Mouse (Mus musculus) heart, embryonic 10.5 days (tissue): ENCODE measurements at regions not wholly inside any gene's neighbourhood (a gene's known extent, or its start where the extent isn't known, plus 50 kb on each side); places are given as distances from the start of the nearest gene placed in this dataset.
A peak's percentile ranks its signal among the peaks of the same experiment; 100 is the strongest.

Experiments used
- DNase-seq: peaks from one replicate; pipeline ENCODE4 v3.0.0-alpha.2; 2017; ENCODE audit warnings: low spot score
- H3K27ac ChIP-seq: fragments of 300-500 bp; sonication (generic); 2 replicates; pipeline ENCODE4 v1.5.1; 2016; ENCODE audit warnings: mild to moderate bottlenecking
- H3K27me3 ChIP-seq: fragments of 300-500 bp; sonication (generic); 2 replicates; pipeline ENCODE4 v1.6.1; 2016; ENCODE audit warnings: mild to moderate bottlenecking; ENCODE audit not compliant: poor library complexity, insufficient read depth, severe bottlenecking
- H3K36me3 ChIP-seq: fragments of 300-500 bp; sonication (generic); 2 replicates; pipeline ENCODE4 v1.6.1; 2016; ENCODE audit warnings: mild to moderate bottlenecking, moderate library complexity
- H3K4me1 ChIP-seq: fragments of 300-500 bp; sonication (generic); 2 replicates; pipeline ENCODE4 v1.6.1; 2016; ENCODE audit warnings: mild to moderate bottlenecking
- H3K4me3 ChIP-seq: fragments of 300-500 bp; sonication (generic); 2 replicates; pipeline ENCODE4 v1.5.1; 2016; ENCODE audit warnings: mild to moderate bottlenecking, moderate library complexity
- H3K9me3 ChIP-seq: fragments of 300-500 bp; sonication (generic); 2 replicates; pipeline ENCODE4 v1.6.1; 2016; ENCODE audit warnings: mild to moderate bottlenecking, moderate library complexity
- WGBS: fragments of 180-500 bp; shearing (Covaris S2); methylation state at CpG from one replicate; pipeline ENCODE4 v1.1.7; 2016; 5-methylcytosine and 5-hydroxymethylcytosine counted together

DNA sequence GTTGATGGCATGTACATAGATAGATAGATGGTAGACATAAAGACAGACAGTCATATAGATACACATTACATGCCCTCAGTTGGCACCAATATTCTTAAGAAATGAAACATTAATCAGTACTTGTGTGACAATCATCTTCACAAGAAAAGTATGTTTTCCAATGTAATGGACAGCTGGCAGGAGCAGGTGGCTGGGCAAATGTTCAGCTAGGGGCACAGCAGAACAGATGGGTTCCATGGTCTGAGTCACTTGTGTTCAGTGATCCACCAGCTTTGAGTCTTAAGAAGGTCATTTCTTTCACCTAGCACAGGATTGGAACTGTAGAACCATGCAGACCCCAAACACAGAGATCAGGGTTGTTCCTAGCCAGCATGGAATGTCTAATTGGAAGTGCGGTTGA, 2631.2 kb upstream of the 5930422O12Rik start:
- Histone ChIP-seq H3K36me3 (no peaks in the 10 kb centered on the region), H3K27ac (no peak overlapping the region), H3K27me3 (no peaks in the 10 kb centered on the region), H3K4me3 (no peak overlapping the region), H3K4me1 (no peaks in the 10 kb centered on the region), H3K9me3 (no peaks in the 10 kb centered on the region)
- 100% methylated on average over 1 of the region's 1 CpGs for WGBS
- no peak for DNase-seq

DNA sequence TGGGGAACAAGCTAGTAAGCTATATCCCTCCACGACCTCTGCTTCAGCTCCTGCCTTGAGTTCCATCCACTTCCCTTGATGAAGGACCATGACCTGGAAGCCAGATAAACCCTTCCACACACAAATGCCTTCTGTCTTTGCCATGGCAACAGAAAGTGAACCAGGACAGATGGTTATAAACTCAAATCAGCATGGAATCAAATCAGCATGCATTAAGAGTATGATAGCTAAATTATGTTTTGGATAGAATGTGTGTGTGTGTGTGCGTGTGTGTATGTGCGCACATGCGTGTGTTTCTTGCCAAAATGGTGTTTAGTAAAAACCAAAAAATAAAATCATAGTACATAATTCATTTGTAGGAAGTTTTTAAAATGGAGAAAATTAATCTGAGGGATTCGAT, 2611.5 kb upstream of the 5930422O12Rik start:
- Histone ChIP-seq H3K27ac (no peak overlapping the region), H3K9me3 (no peaks in the 10 kb centered on the region), H3K36me3 (no peaks in the 10 kb centered on the region), H3K4me3 (no peak overlapping the region), H3K4me1 (peaks cover 10% of the 10 kb centered on the region), H3K27me3 (no peaks in the 10 kb centered on the region)
- 92% methylated on average over 5 of the region's 5 CpGs for WGBS
- no peak for DNase-seq

DNA sequence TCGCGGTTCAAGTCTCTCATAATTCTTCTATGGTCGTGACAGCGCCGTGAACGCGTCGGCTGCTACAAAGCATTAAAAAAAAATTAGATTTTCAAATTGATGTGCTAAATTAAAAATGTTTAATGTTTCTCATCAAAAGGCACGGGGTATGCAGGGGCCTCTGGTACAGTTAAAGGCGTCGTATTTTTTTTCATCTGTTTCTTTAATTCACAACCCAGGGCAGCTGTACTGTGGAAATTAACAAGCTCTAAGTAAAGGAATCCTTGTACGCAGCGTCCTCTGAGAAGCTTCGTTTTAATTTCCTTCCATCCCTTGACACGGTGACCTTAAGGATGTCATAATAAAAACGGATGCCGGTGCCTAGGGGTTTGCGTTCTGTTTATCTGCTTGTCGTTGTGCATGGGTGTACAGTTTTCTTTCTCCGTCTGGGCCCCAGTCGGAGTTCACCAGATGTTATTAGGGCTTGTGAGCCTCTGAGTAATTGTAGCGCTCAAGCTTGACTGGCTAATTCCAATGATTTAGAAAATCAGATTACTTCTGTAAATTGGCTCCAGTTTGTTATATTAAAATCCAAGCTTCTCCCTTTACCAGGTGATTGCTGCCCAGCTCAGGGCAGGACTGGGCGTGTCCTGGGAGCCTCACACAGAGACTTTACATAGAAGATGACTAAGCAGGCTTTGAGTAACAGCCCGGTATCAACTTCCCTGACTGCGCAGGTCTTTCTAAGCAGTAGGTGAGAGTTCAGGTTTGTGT, 2605.5 kb upstream of the 5930422O12Rik start:
- Histone ChIP-seq H3K9me3 (no peaks in the 10 kb centered on the region), H3K27me3 (no peaks in the 10 kb centered on the region), H3K4me3 (no peak overlapping the region), H3K4me1 (peaks cover 13% of the 10 kb centered on the region), H3K36me3 (no peaks in the 10 kb centered on the region), H3K27ac (no peak overlapping the region)
- WGBS = 86% methylated on average over 25 of the region's 25 CpGs
- no peak for DNase-seq

DNA sequence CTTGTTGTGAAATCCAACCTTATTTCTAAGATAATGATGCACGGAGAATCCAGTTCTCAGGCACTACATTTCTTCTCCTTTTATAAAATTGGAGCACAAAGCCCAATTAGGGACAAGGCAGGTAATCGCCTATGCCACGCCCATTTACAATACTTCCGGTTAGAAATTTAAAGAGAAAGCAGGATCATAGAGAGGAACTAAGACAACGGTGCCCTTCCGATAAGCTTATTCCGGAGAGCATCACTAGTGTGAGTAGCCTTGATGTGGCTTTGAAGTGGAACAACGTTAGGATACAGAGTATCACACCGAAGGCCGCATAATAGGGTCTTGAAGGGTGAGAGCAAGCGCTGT, 2604.9 kb upstream of the 5930422O12Rik start:
- DNase-seq = no peak
- Histone ChIP-seq H3K36me3 (no peaks in the 10 kb centered on the region), H3K27ac (no peak overlapping the region), H3K9me3 (no peaks in the 10 kb centered on the region), H3K4me1 (peaks cover 13% of the 10 kb centered on the region), H3K27me3 (no peaks in the 10 kb centered on the region), H3K4me3 (no peak overlapping the region)
- WGBS = 92% methylated on average over 11 of the region's 11 CpGs

DNA sequence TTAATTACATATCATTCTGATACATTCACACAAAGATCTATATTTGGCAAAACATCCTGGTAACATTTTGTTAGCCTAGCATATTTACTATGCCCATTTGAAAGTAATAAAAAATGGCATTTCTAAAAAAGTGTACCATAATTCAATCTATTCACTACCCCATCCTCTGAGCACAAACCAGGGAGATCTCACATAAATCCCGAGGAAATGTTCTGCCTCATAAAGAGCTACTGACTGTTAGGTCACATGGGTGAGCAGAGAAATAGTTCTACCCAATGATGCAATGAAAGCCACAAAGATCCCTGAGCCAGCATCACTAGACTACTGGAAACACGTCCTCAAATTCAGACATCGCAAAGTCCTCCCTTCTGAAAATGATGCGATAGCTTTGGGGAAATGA, 2602.5 kb upstream of the 5930422O12Rik start:
- no peak overlapping the region for H3K4me3 ChIP-seq
- DNase-seq = no peak
- H3K27me3 ChIP-seq = no peaks in the 10 kb centered on the region
- no peaks in the 10 kb centered on the region for H3K36me3 ChIP-seq
- WGBS = 88% methylated on average over 4 of the region's 4 CpGs
- no peaks in the 10 kb centered on the region for H3K9me3 ChIP-seq
- peaks cover 12% of the 10 kb centered on the region for H3K4me1 ChIP-seq
- H3K27ac ChIP-seq = no peak overlapping the region

DNA sequence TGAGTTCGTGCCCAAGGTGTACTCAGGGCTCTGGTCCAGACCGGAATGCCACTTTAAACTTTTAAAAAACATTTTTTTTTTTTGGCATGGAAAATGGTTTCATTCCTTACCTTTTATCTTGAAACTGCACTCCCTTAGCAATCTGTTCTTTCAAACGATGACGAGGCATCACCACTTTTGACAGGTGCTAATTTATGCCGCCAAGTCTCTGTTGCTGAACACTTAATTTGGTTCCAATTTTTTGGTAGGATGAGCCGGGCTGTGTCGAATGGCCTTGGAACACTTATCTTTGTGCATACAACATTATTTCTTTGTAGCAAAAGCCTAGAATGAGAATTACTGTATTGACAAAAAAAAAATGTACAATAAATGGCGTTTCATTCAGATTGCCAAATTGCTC, 2590.5 kb upstream of the 5930422O12Rik start:
- Histone ChIP-seq H3K9me3 (no peaks in the 10 kb centered on the region), H3K36me3 (no peaks in the 10 kb centered on the region), H3K27ac (no peak overlapping the region), H3K4me1 (no peaks in the 10 kb centered on the region), H3K4me3 (no peak overlapping the region), H3K27me3 (no peaks in the 10 kb centered on the region)
- DNase-seq = no peak
- WGBS = 83% methylated on average over 8 of the region's 8 CpGs

DNA sequence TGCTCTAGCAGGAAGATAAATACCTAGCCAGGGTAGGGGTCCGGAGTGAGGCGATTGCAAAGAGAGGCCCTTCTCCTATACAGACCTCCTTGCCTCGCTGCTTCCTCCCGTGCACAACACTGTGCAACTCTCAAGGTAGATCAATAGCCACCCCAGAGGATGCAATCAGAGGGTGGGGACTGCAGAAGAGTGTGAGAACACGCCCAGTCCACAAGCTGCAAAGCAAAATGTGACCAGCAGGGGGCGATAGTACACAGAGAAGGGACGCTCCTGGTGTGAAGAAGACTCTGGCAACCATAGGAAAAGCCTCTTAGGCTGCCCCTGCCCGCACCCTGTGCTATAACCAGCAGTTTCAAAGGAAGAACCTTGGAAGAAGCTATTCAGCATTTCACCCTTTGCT, 2588.4 kb upstream of the 5930422O12Rik start:
- Histone ChIP-seq H3K4me1 (no peaks in the 10 kb centered on the region), H3K36me3 (no peaks in the 10 kb centered on the region), H3K4me3 (no peak overlapping the region), H3K27ac (no peak overlapping the region), H3K9me3 (no peaks in the 10 kb centered on the region), H3K27me3 (no peaks in the 10 kb centered on the region)
- peak; percentile 79 for DNase-seq
- WGBS = 40% methylated on average over 8 of the region's 8 CpGs

DNA sequence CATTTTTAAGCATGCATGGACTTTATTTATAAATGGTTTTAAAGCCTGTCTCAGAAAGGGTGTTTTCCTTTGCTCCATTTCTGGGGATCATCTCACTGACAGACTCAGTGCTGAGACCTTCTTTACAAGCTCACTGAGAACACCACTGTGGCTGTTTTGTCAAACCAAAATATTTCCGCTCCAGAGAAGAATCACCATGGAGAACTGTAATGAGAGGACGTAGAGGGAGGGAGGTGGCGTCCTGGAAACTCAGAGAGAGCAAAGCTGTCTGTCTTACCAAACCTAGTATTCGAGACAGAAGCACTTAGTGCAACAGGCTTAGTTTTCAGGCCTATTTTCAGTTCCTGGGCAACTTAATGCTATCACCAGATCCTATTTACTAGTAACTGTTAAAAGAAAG, 2565.5 kb upstream of the 5930422O12Rik start:
- Histone ChIP-seq H3K36me3 (no peaks in the 10 kb centered on the region), H3K4me3 (no peak overlapping the region), H3K27ac (no peak overlapping the region), H3K9me3 (no peaks in the 10 kb centered on the region), H3K27me3 (no peaks in the 10 kb centered on the region), H3K4me1 (no peaks in the 10 kb centered on the region)
- no peak for DNase-seq
- WGBS = 62% methylated on average over 4 of the region's 4 CpGs

DNA sequence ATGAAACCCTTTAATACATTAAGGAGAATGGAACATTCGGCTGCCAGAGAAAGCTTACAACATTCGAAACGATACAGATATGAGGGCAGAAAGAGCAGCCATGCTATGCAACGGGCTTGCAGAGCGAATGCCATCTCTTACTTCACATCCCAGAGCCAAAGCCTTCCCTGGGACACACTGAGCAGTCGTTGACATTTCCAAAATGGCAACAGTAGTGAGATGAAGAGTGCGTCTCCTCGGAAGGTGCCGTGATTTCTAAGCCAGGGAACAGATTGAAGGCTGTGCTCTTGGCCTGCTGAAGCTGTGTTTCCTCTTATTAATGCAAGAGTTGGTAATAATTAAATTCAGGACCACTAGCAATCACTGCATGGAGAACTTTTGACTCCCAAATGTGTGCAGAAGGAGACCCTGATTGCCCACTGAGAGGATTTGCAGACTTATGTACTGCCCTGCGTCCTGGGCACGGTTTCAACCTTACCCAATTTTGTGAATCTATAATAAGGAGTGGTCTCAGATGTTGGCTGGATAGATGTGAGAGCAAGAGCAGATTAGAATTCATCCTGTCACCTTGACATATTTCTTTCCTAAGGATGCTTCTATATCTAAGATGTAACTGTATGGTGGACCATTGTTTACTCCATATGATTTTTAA, 2522.3 kb upstream of the 5930422O12Rik start:
- H3K9me3 ChIP-seq = no peaks in the 10 kb centered on the region

DNA sequence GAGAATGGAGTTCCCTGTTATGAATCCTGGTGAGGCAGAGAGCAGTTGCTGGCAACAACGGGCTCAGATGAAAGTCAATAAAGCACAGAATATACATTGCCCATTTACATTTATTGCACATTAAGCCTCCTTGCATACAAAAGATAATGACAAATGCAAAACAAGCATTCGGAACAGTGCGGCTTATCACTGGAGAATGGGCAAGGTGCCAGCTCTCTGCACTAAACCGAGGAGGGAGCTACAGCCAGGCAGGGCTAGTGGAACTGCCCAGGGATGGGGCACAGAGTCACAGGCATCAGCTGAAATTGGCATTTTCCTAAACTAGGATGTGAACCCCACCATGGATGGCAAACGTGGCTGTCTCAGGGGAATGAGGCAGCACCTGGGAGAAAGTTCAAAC, 2514.8 kb upstream of the 5930422O12Rik start:
- 50% methylated on average over 5 of the region's 5 CpGs for WGBS
- no peak overlapping the region for H3K27ac ChIP-seq
- no peaks in the 10 kb centered on the region for H3K9me3 ChIP-seq
- no peaks in the 10 kb centered on the region for H3K27me3 ChIP-seq
- no peaks in the 10 kb centered on the region for H3K36me3 ChIP-seq
- DNase-seq = no peak
- no peak overlapping the region for H3K4me3 ChIP-seq
- peaks cover 14% of the 10 kb centered on the region; the same call in 1 of the 2 replicates for H3K4me1 ChIP-seq

More for the DNA sequence above, 2522.3 kb upstream of the 5930422O12Rik start:
- H3K27ac ChIP-seq = no peak overlapping the region
- DNase-seq = no peak
- no peaks in the 10 kb centered on the region for H3K27me3 ChIP-seq
- H3K36me3 ChIP-seq = no peaks in the 10 kb centered on the region
- H3K4me3 ChIP-seq = no peak overlapping the region
- no peaks in the 10 kb centered on the region for H3K4me1 ChIP-seq
- 89% methylated on average over 11 of the region's 11 CpGs for WGBS

DNA sequence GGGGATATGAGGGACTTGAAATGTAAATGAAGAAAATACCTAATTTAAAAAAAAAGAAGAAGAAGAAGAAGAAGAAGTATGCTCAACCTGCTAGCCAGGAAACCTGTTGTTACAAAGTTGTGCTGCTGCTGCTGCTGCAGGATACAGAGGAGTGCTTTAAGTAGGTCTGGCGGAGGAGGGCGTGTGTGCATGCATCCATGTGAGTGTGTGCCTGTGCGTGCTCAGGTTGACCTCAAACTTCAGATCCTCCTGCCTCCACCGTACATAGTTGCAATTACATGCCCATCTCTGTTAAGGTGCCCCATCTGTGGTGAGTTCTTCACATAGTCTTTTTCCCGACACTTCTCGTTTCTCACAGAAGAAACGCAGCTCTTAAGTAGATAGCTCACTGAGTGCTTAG, 2513.4 kb upstream of the 5930422O12Rik start:
- Histone ChIP-seq H3K27me3 (no peaks in the 10 kb centered on the region), H3K27ac (no peak overlapping the region), H3K4me1 (peaks cover 14% of the 10 kb centered on the region; the same call in 1 of the 2 replicates), H3K4me3 (peak overlapping the region; percentile 60; the same call in 1 of the 2 replicates), H3K36me3 (no peaks in the 10 kb centered on the region), H3K9me3 (no peaks in the 10 kb centered on the region)
- DNase-seq = no peak
- 48% methylated on average over 7 of the region's 7 CpGs for WGBS

DNA sequence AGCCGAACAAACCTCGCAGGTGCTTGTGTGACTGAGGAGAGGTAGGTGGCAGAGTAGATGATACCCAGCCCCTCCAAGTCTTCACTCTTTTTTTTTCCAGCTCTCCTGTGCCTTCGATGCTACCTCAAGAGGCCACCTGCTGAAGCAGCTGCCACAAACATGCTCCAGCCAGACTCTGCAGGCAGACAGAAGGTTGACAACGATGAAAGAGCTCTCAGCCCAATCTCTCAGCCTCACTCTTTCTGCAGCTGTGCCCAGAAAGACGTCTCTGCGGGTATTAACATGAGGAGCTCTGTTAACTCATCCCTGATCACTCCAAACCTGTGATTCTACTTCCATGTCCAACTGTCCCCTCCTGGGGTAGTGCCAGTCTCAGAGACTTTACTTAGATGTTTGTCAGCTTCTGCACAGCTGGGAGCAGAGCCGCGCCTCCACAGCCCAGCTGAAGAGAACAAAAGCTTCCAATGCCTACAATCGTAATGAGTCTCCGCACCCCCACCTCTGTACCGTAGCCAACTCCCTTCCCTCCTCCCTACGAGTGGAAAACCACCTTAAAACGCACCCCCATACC, 2512.8 kb upstream of the 5930422O12Rik start:
- Histone ChIP-seq H3K36me3 (no peaks in the 10 kb centered on the region), H3K27ac (peak overlapping the region; percentile 82), H3K4me3 (peak overlapping the region; percentile 60), H3K4me1 (peaks cover 14% of the 10 kb centered on the region; the same call in 1 of the 2 replicates), H3K27me3 (no peaks in the 10 kb centered on the region), H3K9me3 (no peaks in the 10 kb centered on the region)
- DNase-seq = no peak
- 7% methylated on average over 13 of the region's 13 CpGs for WGBS

DNA sequence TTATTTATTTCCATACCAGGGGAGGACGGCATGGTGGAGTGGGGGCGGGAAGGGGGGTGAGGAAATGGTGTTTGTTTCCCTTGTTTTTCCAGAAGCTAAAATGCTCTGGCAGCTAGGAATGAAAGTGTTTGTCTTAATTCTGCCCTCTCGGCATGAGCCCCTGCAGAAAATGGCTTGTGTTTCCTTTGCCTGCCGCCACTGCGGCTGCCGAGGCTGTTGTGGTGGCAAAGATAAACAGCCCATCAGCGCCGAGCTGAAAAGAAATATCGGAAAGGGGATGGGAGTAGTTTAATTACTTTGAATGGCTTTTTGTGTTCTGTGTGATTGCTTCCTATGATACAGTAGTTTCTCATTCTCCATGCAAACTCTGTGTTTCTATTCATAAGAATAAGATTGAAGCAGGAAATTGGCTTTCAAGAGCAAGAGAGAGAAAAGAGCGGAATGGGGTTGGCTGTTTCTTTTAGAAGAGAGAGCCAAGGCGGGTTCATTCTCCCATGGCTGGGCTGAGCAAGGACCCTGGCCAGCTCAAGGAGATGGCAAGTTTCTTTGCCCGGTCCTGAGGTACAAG, 2512.2 kb upstream of the 5930422O12Rik start:
- Histone ChIP-seq H3K36me3 (no peaks in the 10 kb centered on the region), H3K4me1 (peaks cover 14% of the 10 kb centered on the region; the same call in 1 of the 2 replicates), H3K9me3 (no peaks in the 10 kb centered on the region), H3K27me3 (no peaks in the 10 kb centered on the region), H3K27ac (peak overlapping the region; percentile 82), H3K4me3 (peak overlapping the region; percentile 60)
- WGBS = 7% methylated on average over 12 of the region's 12 CpGs
- DNase-seq = no peak
